Mouse (Mus musculus): ENCODE data around the gene Pdxdc1.
"Not testable (repeated sequence)": the region's sequence is repeated elsewhere in the genome, so short reads cannot be mapped to it uniquely, and the experiment has no call there.

The Pdxdc1 gene

GRCm38 (mm10) chr16:13902888-13903483 lies at the start of gene Pdxdc1, which contains the start of gene Mpv17l:
Gene Pdxdc1 (minus strand): TSS chr16:13903131.
Gene Mpv17l (plus strand): TSS chr16:13903161.
- DNase-seq (ENCODE audit: low spot score in 2 of 2) = peak; percentile 97 to 98

GRCm38 (mm10) chr16:13951245-13951644 lies 48.3 kb upstream of the Pdxdc1 start:
- DNase-seq (ENCODE audit: low spot score in 2 of 2) = no peak

GRCm38 (mm10) chr16:13946306-13946705 lies 43.4 kb upstream of the Pdxdc1 start:
- DNase-seq (ENCODE audit: low spot score in 2 of 2) = no peak

GRCm38 (mm10) chr16:13945153-13945552 lies 42.2 kb upstream of the Pdxdc1 start:
- DNase-seq (ENCODE audit: low spot score in 2 of 2) = no peak

- DNase-seq (ENCODE audit: low spot score in 2 of 2) = no peak
Measured at GRCm38 (mm10) chr16:13944752-13945151, 41.8 kb upstream of the Pdxdc1 start.

- no peak for DNase-seq (ENCODE audit: low spot score in 2 of 2)
Measured at GRCm38 (mm10) chr16:13944178-13944577, 41.2 kb upstream of the Pdxdc1 start.

- DNase-seq (ENCODE audit: low spot score in 2 of 2) = no peak
Measured at GRCm38 (mm10) chr16:13940847-13941395, 38.0 kb upstream of the Pdxdc1 start.

GRCm38 (mm10) chr16:13940139-13940846 lies 37.4 kb upstream of the Pdxdc1 start:
- DNase-seq (ENCODE audit: low spot score in 2 of 2) = peak in 1 of 2 experiments; percentile 16

- DNase-seq (ENCODE audit: low spot score in 2 of 2) = no peak
Measured at GRCm38 (mm10) chr16:13927456-13928075, 24.6 kb upstream of the Pdxdc1 start.

- not testable (repeated sequence) for DNase-seq (ENCODE audit: low spot score in 2 of 2)
Measured at GRCm38 (mm10) chr16:13922966-13923365, 20.0 kb upstream of the Pdxdc1 start.

- DNase-seq (ENCODE audit: low spot score in 2 of 2) = not testable (repeated sequence)
Measured at GRCm38 (mm10) chr16:13922499-13922898, 19.6 kb upstream of the Pdxdc1 start.

GRCm38 (mm10) chr16:13921781-13922180 lies 18.9 kb upstream of the Pdxdc1 start:
- DNase-seq (ENCODE audit: low spot score in 2 of 2) = no peak

- DNase-seq (ENCODE audit: low spot score in 2 of 2) = peak in 1 of 2 experiments; percentile 18
Measured at GRCm38 (mm10) chr16:13921063-13921462, 18.1 kb upstream of the Pdxdc1 start.

- no peak for DNase-seq (ENCODE audit: low spot score in 2 of 2)
Measured at GRCm38 (mm10) chr16:13920093-13920492, 17.2 kb upstream of the Pdxdc1 start.

GRCm38 (mm10) chr16:13907297-13907696 lies 4.4 kb upstream of the Pdxdc1 start:
- DNase-seq (ENCODE audit: low spot score in 2 of 2) = no peak

GRCm38 (mm10) chr16:13903488-13903887 lies 557 bp upstream of the Pdxdc1 start:
- peak in 1 of 2 experiments; percentile 75 for DNase-seq (ENCODE audit: low spot score in 2 of 2)

- DNase-seq (ENCODE audit: low spot score in 2 of 2) = no peak
Measured at GRCm38 (mm10) chr16:13902397-13902831, 517 bp downstream of the Pdxdc1 start.

GRCm38 (mm10) chr16:13898981-13899380 lies 4.0 kb downstream of the Pdxdc1 start:
- no peak for DNase-seq (ENCODE audit: low spot score in 2 of 2)

GRCm38 (mm10) chr16:13896357-13896756 lies 6.6 kb downstream of the Pdxdc1 start:
- no peak for DNase-seq (ENCODE audit: low spot score in 2 of 2)

GRCm38 (mm10) chr16:13895740-13896139 lies 7.2 kb downstream of the Pdxdc1 start:
- DNase-seq (ENCODE audit: low spot score in 2 of 2) = no peak

- no peak for DNase-seq (ENCODE audit: low spot score in 2 of 2)
Measured at GRCm38 (mm10) chr16:13894097-13894496, 8.8 kb downstream of the Pdxdc1 start.

- no peak for DNase-seq (ENCODE audit: low spot score in 2 of 2)
Measured at GRCm38 (mm10) chr16:13892850-13893249, 10.1 kb downstream of the Pdxdc1 start.

Measured in spleen, postnatal 10 days (tissue).